Mouse (Mus musculus) embryonic facial prominence, embryonic 15.5 days (tissue): ENCODE results near the gene Fzd7. TPM values are rescaled to one million over a fixed set of nuclear protein-coding genes. Genes with fewer than 3 reads are reported as not detected.

Experiments used
- ATAC-seq: fragments of 200-750 bp; cut with Nextera tagmentation; 2 replicates; pipeline ENCODE4 v1.8.0; 2017; ENCODE audit warnings: low read depth, moderate TSS enrichment; ENCODE audit not compliant: insufficient number of reproducible peaks, low FRiP score, low TSS enrichment
- H3K27ac ChIP-seq: fragments of 300-500 bp; sonication (generic); replicated peaks from 2 replicates; pipeline ENCODE4 v1.5.1; 2015; ENCODE audit warnings: mild to moderate bottlenecking, inconsistent platforms
- H3K27me3 ChIP-seq: fragments of 300-500 bp; sonication (generic); 2 replicates; pipeline ENCODE4 v1.6.1; 2015; ENCODE audit warnings: inconsistent platforms
- H3K36me3 ChIP-seq: fragments of 300-500 bp; sonication (generic); 2 replicates; pipeline ENCODE4 v1.6.1; 2015; ENCODE audit warnings: mild to moderate bottlenecking, inconsistent platforms
- H3K4me1 ChIP-seq: fragments of 300-500 bp; sonication (generic); 2 replicates; pipeline ENCODE4 v1.6.1; 2015; ENCODE audit warnings: inconsistent platforms
- H3K4me2 ChIP-seq: fragments of 300-500 bp; sonication (generic); replicated peaks from 2 replicates; pipeline ENCODE4 v1.6.1; 2015; ENCODE audit warnings: mild to moderate bottlenecking, inconsistent platforms
- H3K4me3 ChIP-seq: fragments of 300-500 bp; sonication (generic); replicated peaks from 2 replicates; pipeline ENCODE4 v1.5.1; 2015; ENCODE audit warnings: mild to moderate bottlenecking, inconsistent platforms
- H3K9ac ChIP-seq: fragments of 300-500 bp; sonication (generic); 2 replicates; pipeline ENCODE4 v1.6.1; 2015; ENCODE audit warnings: inconsistent platforms
- H3K9me3 ChIP-seq: fragments of 300-500 bp; sonication (generic); replicated peaks from 2 replicates; pipeline ENCODE4 v1.6.1; 2016; ENCODE audit warnings: inconsistent platforms
- WGBS: fragments of 180-500 bp; shearing (Covaris S2); methylation state at CpG from one replicate; pipeline ENCODE4 v1.1.7; 2015; 5-methylcytosine and 5-hydroxymethylcytosine counted together
- polyA plus RNA-seq: library from polyadenylated mRNA; unstranded; fragments of >200 nt; fragmentation: Nextera tagmentation; extraction: Ambion mirVana; gene quantifications from 2 replicates; pipeline ENCODE4 v1.2.1, GENCODE M21; 2015

The Fzd7 gene
- polyA plus RNA-seq, 1 experiment from 2014 or later: 11.9 TPM

DNA sequence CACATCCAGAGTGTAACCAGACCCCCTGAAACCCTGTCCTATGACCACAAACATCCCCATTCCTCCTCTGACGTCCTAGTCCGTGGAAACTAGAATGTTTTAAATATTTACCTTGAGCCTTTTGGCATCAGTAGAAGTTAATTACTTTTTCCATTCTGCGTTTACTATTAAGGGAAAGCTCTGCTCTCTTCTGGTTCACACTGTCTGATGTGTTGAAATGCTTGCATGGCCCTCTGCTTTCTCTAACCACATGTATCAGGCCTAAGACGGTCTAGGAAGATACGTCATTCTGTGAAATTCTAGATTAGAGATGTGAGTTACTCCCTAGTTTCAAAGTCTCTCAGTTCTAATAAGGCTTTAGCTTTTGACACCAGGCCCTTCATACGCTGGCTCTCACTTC, 45.0 kb downstream of the Fzd7 start:
- H3K9me3 ChIP-seq: no peaks in the 10 kb centered on the region
- no peak overlapping the region for H3K27ac ChIP-seq
- H3K9ac ChIP-seq: no peak overlapping the region
- H3K4me2 ChIP-seq: no peak overlapping the region
- H3K4me3 ChIP-seq: no peak overlapping the region
- ATAC-seq: no peak
- no peaks in the 10 kb centered on the region for H3K27me3 ChIP-seq
- no peaks in the 10 kb centered on the region for H3K4me1 ChIP-seq
- 71% methylated on average over 6 of the region's 6 CpGs for WGBS
- no peaks in the 10 kb centered on the region for H3K36me3 ChIP-seq

DNA sequence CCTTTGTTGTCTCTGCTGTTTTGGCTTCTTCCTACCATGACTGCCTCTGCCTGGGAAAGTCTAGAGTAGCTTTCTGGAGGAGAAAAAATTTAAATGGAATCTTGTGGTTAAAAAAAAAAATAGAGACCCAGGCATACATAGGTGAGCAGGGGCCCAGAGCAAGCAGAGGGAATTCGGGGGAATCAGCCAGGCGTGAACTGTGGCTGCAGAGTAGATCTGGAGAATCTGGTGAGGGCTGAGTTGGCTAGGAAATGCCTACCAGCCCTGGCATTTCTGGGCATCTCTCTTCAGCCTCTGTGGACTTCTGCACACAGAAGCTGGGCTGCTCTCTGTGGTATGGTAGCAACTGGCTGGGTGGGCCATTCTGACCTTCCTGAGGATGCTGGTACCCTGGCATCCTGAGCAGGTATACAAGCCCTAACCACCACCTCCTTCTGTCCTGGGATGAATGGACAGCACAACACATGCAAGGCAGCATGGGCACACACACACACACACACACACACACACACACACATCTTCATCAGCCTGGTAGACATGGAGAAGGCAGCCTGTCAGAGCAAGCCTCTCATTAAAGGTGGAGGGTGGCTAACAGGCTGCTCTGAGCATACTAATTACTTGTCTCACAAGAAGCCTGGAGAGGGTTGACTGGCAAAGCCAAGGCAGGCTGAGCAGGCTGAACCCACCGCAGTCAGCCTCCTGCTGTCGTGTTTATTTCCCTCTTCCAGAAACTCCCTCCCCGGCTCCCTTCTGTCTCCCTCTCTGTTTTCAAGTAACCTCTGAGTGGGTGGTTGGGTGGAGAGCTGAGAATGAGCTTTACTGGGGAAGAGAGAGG, 53.0 kb downstream of the Fzd7 start:
- Histone ChIP-seq H3K27me3 (no peaks in the 10 kb centered on the region), H3K9ac (no peak overlapping the region), H3K4me1 (peaks cover 10% of the 10 kb centered on the region; the same call in 1 of the 2 replicates), H3K4me2 (no peak overlapping the region), H3K9me3 (no peaks in the 10 kb centered on the region), H3K36me3 (no peaks in the 10 kb centered on the region), H3K27ac (peak overlapping the region; percentile 19), H3K4me3 (no peak overlapping the region)
- peak; percentile 72 for ATAC-seq
- WGBS: 14% methylated on average over 5 of the region's 5 CpGs

Other genes starting within 250 kb of the Fzd7 start
- gene Als2, start 245.2 kb upstream of the Fzd7 start, polyA plus RNA-seq: 7.6 and 8.8 TPM in 2 replicates
- 0.80 and 1.8 TPM in 2 replicates for gene Cdk15, start 225.5 kb upstream of the Fzd7 start, polyA plus RNA-seq
- 9.0 and 13.4 TPM in 2 replicates for gene Gm973, start 33.8 kb downstream of the Fzd7 start, polyA plus RNA-seq
- gene Sumo1, start 188.4 kb downstream of the Fzd7 start, polyA plus RNA-seq: 347 and 352 TPM in 2 replicates
- gene Nop58, start 202.5 kb downstream of the Fzd7 start, polyA plus RNA-seq: 210 and 212 TPM in 2 replicates